Mouse (Mus musculus): ENCODE data around the gene Rhd. TPM values are rescaled to one million over a fixed set of nuclear protein-coding genes. Genes with fewer than 3 reads are reported as not detected.
A peak's percentile ranks its signal among the peaks of the same experiment; 100 is the strongest.
"Not testable (repeated sequence)": the region's sequence is repeated elsewhere in the genome, so short reads cannot be mapped to it uniquely, and the experiment has no call there.

Rhd gene
- polyA plus RNA-seq, 1 experiment from 2014 or later = 39.4 TPM

DNA sequence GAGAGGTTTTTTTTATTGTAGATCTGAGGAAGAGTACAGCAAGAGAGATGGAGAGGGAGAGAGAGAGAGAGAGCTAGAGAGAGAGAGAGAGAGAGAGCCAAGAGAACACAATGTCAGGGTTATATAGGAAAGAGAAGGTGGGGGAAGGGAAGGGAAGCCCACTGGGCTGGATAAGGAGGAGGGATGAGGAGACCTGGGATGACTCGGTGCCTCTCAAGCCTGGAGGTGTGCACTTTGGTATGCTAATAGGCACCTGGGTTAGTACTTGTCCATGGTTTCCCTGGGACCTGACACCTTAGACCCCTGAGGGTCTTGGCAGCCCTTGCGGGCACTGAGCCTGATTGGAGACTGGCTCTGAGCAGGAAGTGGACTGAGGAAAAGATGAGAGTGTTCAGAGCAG lies 7.6 kb downstream of the Rhd start:
- peaks cover 11% of the 10 kb centered on the region for H3K4me1 ChIP-seq
- no peak overlapping the region for H3K27ac ChIP-seq
- no peak for ATAC-seq (ENCODE audit: insufficient read depth, low FRiP score, low read depth)
- no peaks in the 10 kb centered on the region for H3K9me3 ChIP-seq
- 0 out of 2 replicates have a peak, but pooled peaks cover 3% of the 10 kb centered on the region for H3K27me3 ChIP-seq (replicated peaks)
- no peak overlapping the region for H3K4me3 ChIP-seq (replicated peaks)
- no peak overlapping the region for H3K9ac ChIP-seq
- H3K36me3 ChIP-seq = no peaks in the 10 kb centered on the region
- no peak overlapping the region for H3K4me2 ChIP-seq
- WGBS = 52% methylated on average over 2 of the region's 2 CpGs

DNA sequence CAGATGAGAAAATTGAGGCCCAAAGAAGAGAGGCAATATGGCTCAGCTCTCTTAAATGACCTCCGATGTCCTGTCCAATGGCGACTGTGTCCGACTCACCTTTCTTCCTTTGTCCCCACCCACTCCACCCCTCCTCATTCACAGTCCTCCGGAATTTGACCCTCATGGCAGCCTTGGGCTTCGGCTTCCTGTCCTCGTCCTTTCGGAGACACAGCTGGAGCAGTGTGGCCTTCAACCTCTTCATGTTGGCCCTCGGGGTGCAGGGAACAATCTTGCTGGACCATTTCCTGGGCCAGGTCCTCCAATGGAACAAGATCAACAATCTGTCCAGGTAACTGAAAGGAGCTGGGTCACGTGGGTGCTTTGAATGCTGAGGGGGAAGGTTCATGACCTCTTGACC lies 11.8 kb downstream of the Rhd start:
- H3K4me3 ChIP-seq (replicated peaks) = no peak overlapping the region
- peaks cover 11% of the 10 kb centered on the region; the same call in 1 of the 2 replicates for H3K4me1 ChIP-seq
- no peaks in the 10 kb centered on the region for H3K36me3 ChIP-seq
- 73% methylated on average over 9 of the region's 9 CpGs for WGBS
- H3K9ac ChIP-seq = no peak overlapping the region
- H3K27ac ChIP-seq = no peak overlapping the region
- H3K27me3 ChIP-seq (replicated peaks) = no peaks in the 10 kb centered on the region
- ATAC-seq (ENCODE audit: insufficient read depth, low FRiP score, low read depth) = no peak
- H3K9me3 ChIP-seq = no peaks in the 10 kb centered on the region
- H3K4me2 ChIP-seq = no peak overlapping the region

DNA sequence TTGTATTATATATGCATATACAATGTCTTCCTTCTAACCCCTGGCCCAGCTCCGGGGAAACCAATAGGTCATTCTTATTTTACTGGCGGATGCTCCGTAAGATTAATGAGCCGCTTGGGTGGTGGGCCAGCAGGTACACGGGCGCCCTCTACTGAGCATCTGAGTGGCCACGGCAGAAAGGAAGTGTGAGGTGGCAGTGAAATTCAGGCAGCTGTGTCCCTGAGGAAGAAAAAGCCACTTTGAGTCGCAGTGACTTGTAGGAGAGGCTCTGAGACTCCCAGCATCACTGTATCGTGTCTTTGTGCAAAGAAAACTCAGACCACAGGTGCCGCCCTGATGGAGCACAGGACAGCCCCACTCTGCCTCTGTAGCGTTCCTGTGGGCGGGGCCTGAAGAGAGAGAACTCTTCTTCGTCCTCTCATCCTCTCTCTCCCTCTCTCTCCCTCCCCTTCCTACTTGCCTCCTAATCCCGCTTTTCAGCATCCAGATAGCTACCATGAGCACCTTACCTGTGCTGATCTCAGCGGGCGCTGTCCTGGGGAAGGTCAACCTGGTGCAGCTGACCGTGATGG lies 15.2 kb downstream of the Rhd start:
- no peak overlapping the region for H3K27ac ChIP-seq
- no peak for ATAC-seq (ENCODE audit: insufficient read depth, low FRiP score, low read depth)
- no peaks in the 10 kb centered on the region for H3K9me3 ChIP-seq
- H3K4me1 ChIP-seq = peaks cover 8% of the 10 kb centered on the region; the same call in 1 of the 2 replicates
- peak overlapping the region; percentile 69 for H3K4me2 ChIP-seq
- H3K36me3 ChIP-seq = no peaks in the 10 kb centered on the region
- H3K4me3 ChIP-seq (replicated peaks) = peak overlapping the region; percentile 31
- no peak overlapping the region for H3K9ac ChIP-seq
- WGBS = 7% methylated on average over 17 of the region's 17 CpGs
- H3K27me3 ChIP-seq (replicated peaks) = no peaks in the 10 kb centered on the region

DNA sequence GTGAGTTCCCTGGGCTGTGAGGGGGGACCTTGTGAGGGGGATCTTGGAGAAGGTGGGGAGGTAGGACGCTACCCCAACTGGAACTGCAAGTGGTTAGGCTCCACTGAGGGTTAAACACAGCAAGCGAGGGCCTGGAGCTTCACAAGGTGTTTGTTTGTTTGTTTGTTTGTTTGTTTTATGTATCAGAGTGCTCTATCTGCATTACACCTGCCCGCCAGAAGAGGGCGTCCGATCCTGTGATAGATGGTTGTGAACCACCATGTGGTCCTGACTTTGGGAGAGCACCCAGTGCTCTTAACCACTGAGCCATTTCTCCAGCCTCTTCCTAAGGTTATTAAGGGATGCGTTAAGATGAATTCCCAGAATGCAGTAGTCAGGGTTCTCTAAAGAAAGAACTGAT lies 15.7 kb downstream of the Rhd start:
- WGBS = 37% methylated on average over 6 of the region's 6 CpGs
- no peak for ATAC-seq (ENCODE audit: insufficient read depth, low FRiP score, low read depth)
- H3K36me3 ChIP-seq = no peaks in the 10 kb centered on the region
- H3K4me1 ChIP-seq = peaks cover 8% of the 10 kb centered on the region; the same call in 1 of the 2 replicates
- H3K9me3 ChIP-seq = no peaks in the 10 kb centered on the region
- no peaks in the 10 kb centered on the region for H3K27me3 ChIP-seq (replicated peaks)
- H3K4me2 ChIP-seq = peak overlapping the region; percentile 69
- H3K4me3 ChIP-seq (replicated peaks) = no peak overlapping the region
- H3K9ac ChIP-seq = no peak overlapping the region
- H3K27ac ChIP-seq = no peak overlapping the region

DNA sequence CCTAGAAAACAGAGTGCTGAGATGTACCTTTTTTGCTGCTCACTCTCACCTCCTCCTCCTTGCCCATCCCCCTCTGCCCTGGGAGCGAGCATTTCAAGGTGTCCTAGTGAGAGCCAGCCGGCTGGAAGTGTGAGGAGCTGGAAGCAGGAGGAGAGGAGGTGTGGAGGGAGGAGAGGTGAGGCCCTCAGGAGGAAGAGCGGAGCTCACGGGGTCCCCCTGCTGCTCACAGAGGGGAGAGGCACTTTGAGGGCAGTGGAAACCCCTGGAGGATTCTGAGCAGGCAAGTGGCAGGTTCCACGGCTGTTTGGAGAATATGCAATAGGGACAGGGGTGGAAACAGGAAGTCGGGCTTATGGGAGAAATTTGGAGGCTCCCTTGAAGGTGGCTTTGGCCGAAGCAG lies 18.9 kb downstream of the Rhd start:
- peak; percentile 32; the same call in 1 of the 2 replicates for ATAC-seq (ENCODE audit: insufficient read depth, low FRiP score, low read depth)
- Histone ChIP-seq H3K9ac (no peak overlapping the region), H3K27me3 (replicated peaks) (no peaks in the 10 kb centered on the region), H3K4me1 (peaks cover 8% of the 10 kb centered on the region; the same call in 1 of the 2 replicates), H3K27ac (no peak overlapping the region), H3K4me3 (replicated peaks) (no peak overlapping the region), H3K9me3 (no peaks in the 10 kb centered on the region), H3K4me2 (no peak overlapping the region), H3K36me3 (no peaks in the 10 kb centered on the region)
- 24% methylated on average over 7 of the region's 7 CpGs for WGBS

DNA sequence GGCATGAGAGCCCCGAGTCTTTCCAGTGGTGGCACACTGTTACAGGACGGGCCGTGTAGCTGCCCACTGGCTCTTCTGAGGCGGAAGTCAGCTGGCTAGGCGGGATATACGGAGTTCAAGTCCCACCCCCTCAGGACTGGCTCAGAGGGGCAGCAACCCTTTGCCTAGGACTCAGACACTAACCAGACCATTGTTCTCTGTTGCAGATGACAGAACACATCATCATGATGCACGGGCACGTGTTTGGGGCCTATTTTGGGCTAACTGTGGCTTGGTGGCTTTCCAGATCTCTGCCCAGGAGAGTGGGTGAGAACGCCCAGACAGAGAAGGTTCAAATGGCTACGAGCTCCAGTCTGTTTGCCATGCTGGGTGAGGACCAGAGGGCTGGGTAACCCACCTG lies 19.5 kb downstream of the Rhd start:
- Histone ChIP-seq H3K4me3 (replicated peaks) (no peak overlapping the region), H3K4me1 (peaks cover 8% of the 10 kb centered on the region; the same call in 1 of the 2 replicates), H3K27ac (no peak overlapping the region), H3K27me3 (replicated peaks) (no peaks in the 10 kb centered on the region), H3K9me3 (no peaks in the 10 kb centered on the region), H3K9ac (no peak overlapping the region), H3K36me3 (no peaks in the 10 kb centered on the region), H3K4me2 (no peak overlapping the region)
- 85% methylated on average over 10 of the region's 10 CpGs for WGBS
- ATAC-seq (ENCODE audit: insufficient read depth, low FRiP score, low read depth) = no peak

DNA sequence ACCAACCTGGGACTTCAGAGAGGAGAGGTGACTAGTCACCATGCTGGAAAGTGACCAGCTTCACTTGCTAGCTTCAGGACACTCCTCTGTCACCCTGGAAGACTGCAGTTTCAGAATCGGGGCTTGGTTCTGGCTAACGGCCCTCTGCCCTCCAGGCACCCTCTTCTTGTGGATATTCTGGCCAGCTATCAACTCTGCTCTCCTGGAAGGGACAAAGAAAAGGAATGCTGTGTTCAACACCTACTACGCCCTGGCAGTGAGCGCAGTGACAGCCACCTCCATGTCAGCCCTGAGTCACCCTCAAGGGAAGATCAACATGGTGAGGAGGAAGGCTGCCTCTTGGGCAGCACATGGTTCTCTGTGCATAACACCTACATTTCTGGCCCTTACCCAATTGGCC lies 20.0 kb downstream of the Rhd start:
- WGBS = 96% methylated on average over 4 of the region's 4 CpGs
- no peak overlapping the region for H3K27ac ChIP-seq
- H3K4me1 ChIP-seq = peaks cover 5% of the 10 kb centered on the region; the same call in 1 of the 2 replicates
- H3K27me3 ChIP-seq (replicated peaks) = no peaks in the 10 kb centered on the region
- no peak overlapping the region for H3K9ac ChIP-seq
- ATAC-seq (ENCODE audit: insufficient read depth, low FRiP score, low read depth) = no peak
- H3K9me3 ChIP-seq = no peaks in the 10 kb centered on the region
- H3K4me2 ChIP-seq = no peak overlapping the region
- no peak overlapping the region for H3K4me3 ChIP-seq (replicated peaks)
- no peaks in the 10 kb centered on the region for H3K36me3 ChIP-seq

DNA sequence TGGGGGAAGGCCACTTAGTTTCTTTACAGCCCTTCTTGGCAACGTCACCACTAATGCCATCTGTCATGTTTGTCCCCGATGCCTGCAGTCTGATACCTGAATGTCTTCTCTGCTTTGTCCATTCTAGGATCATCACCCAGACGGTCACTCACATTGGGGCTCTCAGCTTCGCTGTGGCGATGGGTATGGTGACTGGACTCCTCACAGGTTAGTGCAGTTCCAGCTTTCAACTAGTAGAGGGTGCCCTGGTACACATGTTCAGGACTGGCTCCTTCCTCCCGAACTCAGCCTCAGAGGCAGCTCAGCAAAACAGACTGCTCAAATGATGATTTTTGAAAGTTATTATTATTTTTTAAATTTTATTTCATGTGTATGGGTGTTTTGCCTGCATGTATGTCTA lies 27.8 kb downstream of the Rhd start:
- no peaks in the 10 kb centered on the region for H3K4me1 ChIP-seq
- H3K4me2 ChIP-seq = no peak overlapping the region
- no peaks in the 10 kb centered on the region for H3K27me3 ChIP-seq (replicated peaks)
- H3K36me3 ChIP-seq = peaks cover 6% of the 10 kb centered on the region
- WGBS = 81% methylated on average over 6 of the region's 6 CpGs
- no peak overlapping the region for H3K9ac ChIP-seq
- no peaks in the 10 kb centered on the region for H3K9me3 ChIP-seq
- no peak overlapping the region for H3K4me3 ChIP-seq (replicated peaks)
- no peak overlapping the region for H3K27ac ChIP-seq
- no peak for ATAC-seq (ENCODE audit: insufficient read depth, low FRiP score, low read depth)

DNA sequence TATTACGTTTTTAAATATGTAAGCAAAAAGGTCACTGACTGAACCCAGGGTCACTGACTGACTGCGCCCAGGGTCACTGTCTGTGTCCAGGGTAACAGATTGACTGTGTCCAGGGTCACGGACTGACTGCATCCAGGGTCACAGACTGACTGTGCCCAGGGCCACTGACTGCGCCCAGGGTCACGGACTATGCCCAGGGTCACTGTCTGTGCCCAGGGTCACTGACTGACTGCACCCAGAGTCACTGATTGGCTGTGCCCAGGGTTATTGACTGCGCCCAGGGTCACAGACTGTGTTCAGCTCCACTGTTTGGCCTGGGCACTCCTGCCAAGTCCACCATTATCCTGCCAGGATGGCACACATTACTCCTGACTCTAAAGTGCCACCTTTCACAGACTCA lies 32.9 kb downstream of the Rhd start:
- Histone ChIP-seq H3K9ac (no peak overlapping the region), H3K27ac (no peak overlapping the region), H3K27me3 (replicated peaks) (no peaks in the 10 kb centered on the region), H3K36me3 (peaks cover 31% of the 10 kb centered on the region), H3K9me3 (no peaks in the 10 kb centered on the region), H3K4me3 (replicated peaks) (no peak overlapping the region), H3K4me1 (no peaks in the 10 kb centered on the region), H3K4me2 (no peak overlapping the region)
- no peak for ATAC-seq (ENCODE audit: insufficient read depth, low FRiP score, low read depth)
- WGBS = 82% methylated on average over 6 of the region's 6 CpGs

DNA sequence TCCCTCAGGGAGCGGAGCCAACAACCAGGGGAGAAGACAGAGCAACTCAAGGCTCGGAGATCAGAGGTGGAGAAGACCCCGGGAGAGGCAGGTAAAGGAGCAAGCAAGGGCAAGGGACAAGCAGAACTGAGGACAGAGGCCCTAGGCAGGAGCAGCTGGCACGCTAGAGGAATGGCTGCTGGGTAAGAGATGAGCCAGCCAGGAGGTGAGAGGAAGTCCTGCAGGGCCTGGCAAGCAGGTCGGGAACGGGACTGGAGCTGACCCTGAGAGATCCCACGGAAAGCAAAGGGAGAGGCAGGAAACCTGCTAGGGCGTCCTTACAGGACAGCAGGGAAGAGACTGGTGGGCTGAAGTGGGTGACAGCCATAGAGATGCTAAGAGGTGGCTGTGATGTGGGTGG lies 36.8 kb downstream of the Rhd start:
- Histone ChIP-seq H3K27ac (no peak overlapping the region), H3K36me3 (peaks cover 54% of the 10 kb centered on the region), H3K4me2 (no peak overlapping the region), H3K9me3 (no peaks in the 10 kb centered on the region), H3K4me3 (replicated peaks) (no peak overlapping the region), H3K9ac (no peak overlapping the region), H3K27me3 (replicated peaks) (no peaks in the 10 kb centered on the region), H3K4me1 (no peaks in the 10 kb centered on the region)
- WGBS = 94% methylated on average over 8 of the region's 8 CpGs
- no peak for ATAC-seq (ENCODE audit: insufficient read depth, low FRiP score, low read depth)

DNA sequence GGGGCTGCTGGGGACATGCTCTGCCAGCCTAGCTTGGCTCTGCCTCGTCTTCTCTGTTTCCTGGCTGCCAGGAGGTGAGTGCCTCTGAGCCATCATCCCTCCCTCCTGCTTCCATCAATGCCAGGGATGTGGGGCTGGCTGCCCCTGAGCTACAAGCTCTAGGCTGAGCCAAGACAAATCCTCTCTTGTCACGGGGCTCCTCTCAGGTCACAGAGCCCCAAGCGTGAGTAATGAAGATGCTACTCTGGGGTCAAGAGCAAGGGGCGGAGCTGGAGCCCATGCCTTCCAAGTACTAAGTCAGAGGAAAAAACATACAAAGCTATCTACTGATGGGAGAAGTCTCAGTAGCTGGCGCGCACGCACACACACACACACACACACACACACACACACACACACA lies 38.7 kb downstream of the Rhd start:
- WGBS = 63% methylated on average over 6 of the region's 7 CpGs
- Histone ChIP-seq H3K9me3 (no peaks in the 10 kb centered on the region), H3K27ac (no peak overlapping the region), H3K27me3 (replicated peaks) (no peaks in the 10 kb centered on the region), H3K36me3 (peaks cover 54% of the 10 kb centered on the region), H3K4me1 (no peaks in the 10 kb centered on the region), H3K4me2 (no peak overlapping the region), H3K9ac (no peak overlapping the region), H3K4me3 (replicated peaks) (no peak overlapping the region)
- no peak for ATAC-seq (ENCODE audit: insufficient read depth, low FRiP score, low read depth)

DNA sequence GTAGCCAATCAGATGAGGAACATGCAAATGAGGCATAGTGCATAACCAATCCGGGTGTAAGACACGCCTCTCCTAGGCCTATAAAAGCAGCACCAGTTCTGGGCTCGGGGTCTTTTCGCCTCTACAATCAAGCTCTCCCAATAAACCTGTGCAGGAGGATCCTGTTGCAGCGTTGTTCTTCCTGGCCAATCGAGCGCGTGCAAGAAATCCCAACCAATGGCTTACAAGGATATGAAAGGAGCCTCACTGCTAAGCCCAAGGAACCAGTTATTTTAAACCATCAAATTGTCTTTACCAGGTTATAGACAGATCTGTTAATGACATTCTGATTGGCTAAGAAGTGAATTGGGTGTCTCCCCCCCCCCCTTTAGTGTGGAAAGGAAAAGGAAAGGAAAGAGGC lies 47.1 kb downstream of the Rhd start:
- H3K4me3 ChIP-seq (replicated peaks); ATAC-seq (ENCODE audit: insufficient read depth, low FRiP score, low read depth): not testable (repeated sequence)
- WGBS = 97% methylated on average over 8 of the region's 8 CpGs

DNA sequence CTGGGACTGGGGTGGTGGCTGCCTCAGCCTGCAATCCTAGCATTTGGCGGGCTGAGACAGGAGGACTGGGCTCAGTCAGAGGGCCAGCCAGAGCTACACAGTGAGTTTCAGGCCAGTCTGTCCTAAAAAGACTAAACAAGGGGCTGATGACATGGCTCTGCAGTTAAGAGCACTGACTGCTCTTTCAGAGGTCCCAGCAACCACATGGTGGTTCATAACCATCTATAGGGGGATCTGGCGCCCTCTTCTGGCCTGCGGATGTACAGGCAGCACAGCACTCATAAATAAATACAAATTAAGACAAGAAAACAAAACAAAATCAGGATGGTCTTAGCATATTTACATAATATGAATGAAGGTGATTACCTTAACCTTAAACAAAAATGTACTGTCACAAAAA lies 49.1 kb downstream of the Rhd start:
- H3K4me1 ChIP-seq = peaks cover 5% of the 10 kb centered on the region; the same call in 1 of the 2 replicates
- no peaks in the 10 kb centered on the region for H3K9me3 ChIP-seq
- H3K4me2 ChIP-seq = peak overlapping the region; percentile 64; the same call in 1 of the 2 replicates
- no peak overlapping the region for H3K9ac ChIP-seq
- no peak overlapping the region for H3K27ac ChIP-seq
- peaks cover 19% of the 10 kb centered on the region for H3K36me3 ChIP-seq
- H3K27me3 ChIP-seq (replicated peaks) = no peaks in the 10 kb centered on the region
- H3K4me3 ChIP-seq (replicated peaks) = no peak overlapping the region
- ATAC-seq (ENCODE audit: insufficient read depth, low FRiP score, low read depth) = no peak
- 44% methylated on average over 3 of the region's 3 CpGs for WGBS

More for the DNA sequence above, 47.1 kb downstream of the Rhd start:
- peaks cover 28% of the 10 kb centered on the region for H3K36me3 ChIP-seq
- H3K27ac ChIP-seq; H3K27me3 ChIP-seq (replicated peaks); H3K9ac ChIP-seq; H3K4me2 ChIP-seq; H3K4me1 ChIP-seq; H3K9me3 ChIP-seq: not testable (repeated sequence)
